Mouse (Mus musculus): ENCODE measurements around the gene Lpcat2.

GRCm38 (mm10) chr8:92916082-92916481, 60.9 kb downstream of the Lpcat2 start:
- TF ChIP-seq CTCF (IDR thresholded peaks at IDR 0.05; ENCODE audit: low read depth) (no peak), EP300 (IDR thresholded peaks at IDR 0.05; ENCODE audit: low read depth) (no peak)

All from heart, postnatal 0 days (tissue).